Mouse (Mus musculus): ENCODE measurements at regions not wholly inside any gene's neighbourhood (a gene's known extent, or its start where the extent isn't known, plus 50 kb on each side); places are given as distances from the start of the nearest gene placed in this dataset.

DNA sequence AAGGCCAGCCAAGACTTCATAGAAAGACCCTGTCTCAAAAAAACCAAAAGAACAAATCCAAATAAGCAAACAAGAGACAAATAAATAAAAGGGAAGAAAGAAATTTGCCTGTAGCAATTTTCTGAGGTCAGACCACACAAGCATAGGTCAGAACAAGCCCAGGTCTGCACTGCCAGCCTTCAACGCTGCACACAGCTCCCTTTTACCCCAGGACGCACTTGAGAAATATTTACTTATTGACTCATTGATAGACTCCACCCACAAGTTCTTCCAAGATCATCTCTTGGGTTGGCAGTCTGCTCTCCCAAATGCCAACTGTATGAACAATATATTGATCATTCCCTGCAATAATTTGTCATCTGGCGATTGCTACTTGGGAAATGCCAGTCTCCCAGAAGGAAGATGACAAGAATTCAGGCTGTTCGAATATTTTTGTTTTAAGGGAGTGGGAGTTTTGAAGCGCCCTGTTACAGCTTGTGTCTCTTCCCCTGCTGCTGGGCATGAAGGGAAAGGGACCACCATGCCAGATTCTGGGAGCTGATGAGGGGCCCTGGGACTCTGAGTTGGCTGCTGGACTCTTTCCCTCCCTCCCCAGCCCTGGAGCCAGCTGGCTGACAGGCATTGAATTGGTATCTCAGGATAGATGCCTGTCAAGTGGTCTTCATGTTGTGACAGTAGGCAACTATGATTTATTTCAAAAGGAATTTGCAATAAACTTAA is 102.9 kb upstream of the Tle3 start:
- no peaks in the 10 kb centered on the region for H3K4me1 ChIP-seq (ENCODE audit: control insufficient read depth, insufficient read depth, low read length)
- H3K27ac ChIP-seq (ENCODE audit: low read length), result no peak overlapping the region
- no peak overlapping the region for H3K4me2 ChIP-seq (ENCODE audit: low read depth, low read length)
- 0 out of 2 replicates have a peak, but pooled peaks cover 3% of the 10 kb centered on the region for H3K27me3 ChIP-seq (ENCODE audit: control insufficient read depth, insufficient read depth, low read length)
- no peak overlapping the region for H3K4me3 ChIP-seq (replicated peaks; ENCODE audit: low read length)
- H3K9me3 ChIP-seq (replicated peaks; ENCODE audit: control insufficient read depth, low read length), result peaks cover 8% of the 10 kb centered on the region; the same call in 1 of the 2 replicates
- WGBS, result 67% methylated on average over 5 of the region's 5 CpGs
- H3K9ac ChIP-seq (ENCODE audit: low read length), result no peak overlapping the region
- H3K36me3 ChIP-seq (ENCODE audit: control insufficient read depth, insufficient read depth, low read length), result no peaks in the 10 kb centered on the region
- no peak for ATAC-seq (ENCODE audit: insufficient read depth, low FRiP score)

DNA sequence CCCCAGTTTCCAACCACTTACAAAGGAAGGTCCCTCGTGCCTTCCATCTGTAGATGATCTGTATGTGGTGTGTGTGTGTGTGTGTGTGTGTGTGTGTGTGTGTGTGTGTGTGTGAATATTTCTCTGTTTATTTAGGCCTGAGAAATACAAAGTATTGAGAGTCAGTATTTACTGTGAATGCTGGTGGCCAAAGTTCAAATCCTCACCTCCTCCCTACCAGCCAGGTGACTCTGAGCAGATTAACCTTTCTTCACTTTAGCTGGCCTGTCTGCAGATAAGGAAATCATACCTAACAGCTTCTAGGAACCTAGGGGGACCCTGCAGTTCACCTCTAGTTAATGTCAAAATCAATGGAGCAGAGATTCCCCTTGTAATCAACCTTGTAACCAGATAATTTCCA is 100.9 kb upstream of the Tle3 start:
- H3K27ac ChIP-seq (ENCODE audit: low read length), result no peak overlapping the region
- H3K9ac ChIP-seq (ENCODE audit: low read length), result no peak overlapping the region
- H3K4me3 ChIP-seq (replicated peaks; ENCODE audit: low read length), result no peak overlapping the region
- H3K36me3 ChIP-seq (ENCODE audit: control insufficient read depth, insufficient read depth, low read length), result no peaks in the 10 kb centered on the region
- WGBS, result 77% methylated on average over 1 of the region's 1 CpGs
- H3K4me1 ChIP-seq (ENCODE audit: control insufficient read depth, insufficient read depth, low read length), result no peaks in the 10 kb centered on the region
- no peak for ATAC-seq (ENCODE audit: insufficient read depth, low FRiP score)
- no peak overlapping the region for H3K4me2 ChIP-seq (ENCODE audit: low read depth, low read length)
- no peaks in the 10 kb centered on the region for H3K9me3 ChIP-seq (replicated peaks; ENCODE audit: control insufficient read depth, low read length)
- 0 out of 2 replicates have a peak, but pooled peaks cover 3% of the 10 kb centered on the region for H3K27me3 ChIP-seq (ENCODE audit: control insufficient read depth, insufficient read depth, low read length)

DNA sequence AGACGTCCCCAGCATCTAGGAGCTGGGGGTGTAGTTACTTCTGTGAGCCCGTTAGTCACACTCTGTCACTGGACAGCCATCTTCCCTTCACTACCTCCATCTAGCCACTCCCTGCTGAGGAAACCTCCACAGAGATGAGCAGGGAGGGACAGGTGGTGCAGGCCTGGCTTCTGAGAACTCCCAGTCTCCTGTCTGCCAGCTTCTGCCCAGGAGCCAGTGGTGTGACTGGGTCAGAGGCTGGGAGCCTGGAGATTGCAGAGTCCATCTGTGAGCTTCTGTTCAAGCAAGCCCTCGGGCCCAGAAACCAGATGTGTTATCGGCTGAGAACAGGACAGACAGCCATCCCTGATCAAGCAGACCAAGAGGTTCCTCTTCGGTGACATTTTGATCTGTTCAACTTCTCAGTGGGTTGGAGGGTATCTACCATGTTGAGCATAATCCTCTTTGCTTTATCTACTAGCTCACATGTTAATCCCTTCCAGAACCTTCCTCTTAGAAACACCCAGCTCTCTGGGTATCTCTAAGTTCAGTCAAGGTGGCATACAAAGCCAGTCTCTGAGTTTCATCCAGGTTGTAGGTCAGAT is 100.3 kb upstream of the Tle3 start:
- Histone ChIP-seq H3K36me3 (ENCODE audit: control insufficient read depth, insufficient read depth, low read length) (no peaks in the 10 kb centered on the region), H3K27ac (ENCODE audit: low read length) (no peak overlapping the region), H3K4me3 (replicated peaks; ENCODE audit: low read length) (no peak overlapping the region), H3K4me1 (ENCODE audit: control insufficient read depth, insufficient read depth, low read length) (no peaks in the 10 kb centered on the region), H3K9ac (ENCODE audit: low read length) (no peak overlapping the region), H3K27me3 (ENCODE audit: control insufficient read depth, insufficient read depth, low read length) (0 out of 2 replicates have a peak, but pooled peaks cover 3% of the 10 kb centered on the region), H3K9me3 (replicated peaks; ENCODE audit: control insufficient read depth, low read length) (no peaks in the 10 kb centered on the region), H3K4me2 (ENCODE audit: low read depth, low read length) (no peak overlapping the region)
- WGBS, result 79% methylated on average over 5 of the region's 5 CpGs
- no peak for ATAC-seq (ENCODE audit: insufficient read depth, low FRiP score)

- H3K27me3 ChIP-seq (ENCODE audit: control insufficient read depth, insufficient read depth, low read length), result 0 out of 2 replicates have a peak, but pooled peaks cover 3% of the 10 kb centered on the region
- no peak overlapping the region for H3K4me2 ChIP-seq (ENCODE audit: low read depth, low read length)
- H3K9me3 ChIP-seq (replicated peaks; ENCODE audit: control insufficient read depth, low read length), result no peaks in the 10 kb centered on the region
- no peak overlapping the region for H3K9ac ChIP-seq (ENCODE audit: low read length)
- H3K4me3 ChIP-seq (replicated peaks; ENCODE audit: low read length), result no peak overlapping the region
- ATAC-seq (ENCODE audit: insufficient read depth, low FRiP score), result no peak
- peaks cover 13% of the 10 kb centered on the region for H3K4me1 ChIP-seq (ENCODE audit: control insufficient read depth, insufficient read depth, low read length)
- H3K36me3 ChIP-seq (ENCODE audit: control insufficient read depth, insufficient read depth, low read length), result no peaks in the 10 kb centered on the region
- 79% methylated on average over 9 of the region's 9 CpGs for WGBS
- H3K27ac ChIP-seq (ENCODE audit: low read length), result no peak overlapping the region
Measured at GRCm38 (mm10) chr9:61274020-61274419, 98.1 kb upstream of the Tle3 start.

GRCm38 (mm10) chr9:61277369-61278215 is 94.6 kb upstream of the Tle3 start:
- Histone ChIP-seq H3K27me3 (ENCODE audit: control insufficient read depth, insufficient read depth, low read length) (no peaks in the 10 kb centered on the region), H3K4me3 (replicated peaks; ENCODE audit: low read length) (peak overlapping the region; percentile 2; the same call in 1 of the 2 replicates), H3K36me3 (ENCODE audit: control insufficient read depth, insufficient read depth, low read length) (no peaks in the 10 kb centered on the region), H3K27ac (ENCODE audit: low read length) (no peak overlapping the region), H3K9me3 (replicated peaks; ENCODE audit: control insufficient read depth, low read length) (no peaks in the 10 kb centered on the region), H3K4me1 (ENCODE audit: control insufficient read depth, insufficient read depth, low read length) (peaks cover 13% of the 10 kb centered on the region), H3K9ac (ENCODE audit: low read length) (no peak overlapping the region), H3K4me2 (ENCODE audit: low read depth, low read length) (peak overlapping the region; percentile 33)
- WGBS, result 15% methylated on average over 21 of the region's 21 CpGs
- ATAC-seq (ENCODE audit: insufficient read depth, low FRiP score), result peak; percentile 42; the same call in 1 of the 2 replicates

- no peaks in the 10 kb centered on the region for H3K36me3 ChIP-seq (ENCODE audit: control insufficient read depth, insufficient read depth, low read length)
- peak overlapping the region; percentile 33 for H3K4me2 ChIP-seq (ENCODE audit: low read depth, low read length)
- peaks cover 13% of the 10 kb centered on the region for H3K4me1 ChIP-seq (ENCODE audit: control insufficient read depth, insufficient read depth, low read length)
- H3K27ac ChIP-seq (ENCODE audit: low read length), result no peak overlapping the region
- H3K9ac ChIP-seq (ENCODE audit: low read length), result no peak overlapping the region; the same call in 1 of the 2 replicates
- H3K4me3 ChIP-seq (replicated peaks; ENCODE audit: low read length), result no peak overlapping the region; the same call in 1 of the 2 replicates
- H3K27me3 ChIP-seq (ENCODE audit: control insufficient read depth, insufficient read depth, low read length), result no peaks in the 10 kb centered on the region
- no peaks in the 10 kb centered on the region for H3K9me3 ChIP-seq (replicated peaks; ENCODE audit: control insufficient read depth, low read length)
- WGBS, result 19% methylated on average over 12 of the region's 12 CpGs
- ATAC-seq (ENCODE audit: insufficient read depth, low FRiP score), result no peak
Measured at GRCm38 (mm10) chr9:61278216-61278758, 93.9 kb upstream of the Tle3 start.

- no peak for ATAC-seq (ENCODE audit: insufficient read depth, low FRiP score)
- Histone ChIP-seq H3K9me3 (replicated peaks; ENCODE audit: control insufficient read depth, low read length) (no peaks in the 10 kb centered on the region), H3K9ac (ENCODE audit: low read length) (no peak overlapping the region), H3K4me3 (replicated peaks; ENCODE audit: low read length) (no peak overlapping the region), H3K4me1 (ENCODE audit: control insufficient read depth, insufficient read depth, low read length) (peaks cover 13% of the 10 kb centered on the region), H3K27ac (ENCODE audit: low read length) (no peak overlapping the region), H3K36me3 (ENCODE audit: control insufficient read depth, insufficient read depth, low read length) (no peaks in the 10 kb centered on the region), H3K27me3 (ENCODE audit: control insufficient read depth, insufficient read depth, low read length) (no peaks in the 10 kb centered on the region), H3K4me2 (ENCODE audit: low read depth, low read length) (no peak overlapping the region)
- WGBS, result 62% methylated on average over 9 of the region's 9 CpGs
Measured at GRCm38 (mm10) chr9:61279044-61279543, 93.1 kb upstream of the Tle3 start.

DNA sequence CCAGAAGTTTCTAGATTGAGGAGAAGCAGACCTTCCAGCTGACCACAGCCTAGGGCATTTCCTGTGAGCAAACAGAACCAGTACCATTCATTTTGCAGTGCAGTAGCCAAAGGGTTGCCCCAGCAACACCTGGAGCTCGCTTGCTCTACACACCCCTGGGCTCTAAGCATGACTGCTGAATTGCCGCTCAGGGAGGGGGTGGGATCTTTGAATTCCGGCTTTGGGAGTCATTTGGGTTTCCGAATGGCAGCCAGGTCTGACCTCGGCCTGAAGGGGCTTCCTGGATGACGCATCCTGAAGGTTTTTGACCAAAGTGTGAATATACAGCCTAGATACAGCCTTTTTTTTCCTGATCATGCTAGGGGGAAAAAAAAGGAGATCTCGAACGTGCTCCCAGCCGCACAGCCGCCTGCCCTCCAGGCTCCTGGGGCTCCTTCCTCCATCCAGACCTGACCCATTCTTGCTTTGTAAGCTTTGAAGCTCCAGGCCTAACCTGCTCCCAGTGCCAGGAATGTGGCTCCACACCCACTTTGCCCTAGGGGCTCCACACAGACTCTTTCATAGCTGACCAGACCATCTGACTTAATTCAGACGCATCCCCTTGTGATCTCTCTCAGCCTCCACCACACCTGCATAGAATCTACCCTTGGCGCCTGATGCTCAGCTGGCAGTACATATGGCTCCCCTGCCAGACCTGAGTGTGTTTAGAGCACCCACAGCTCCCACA is 91.1 kb upstream of the Tle3 start:
- no peak overlapping the region for H3K4me2 ChIP-seq (ENCODE audit: low read depth, low read length)
- H3K27ac ChIP-seq (ENCODE audit: low read length), result no peak overlapping the region
- H3K4me3 ChIP-seq (replicated peaks; ENCODE audit: low read length), result no peak overlapping the region
- no peak for ATAC-seq (ENCODE audit: insufficient read depth, low FRiP score)
- no peaks in the 10 kb centered on the region for H3K27me3 ChIP-seq (ENCODE audit: control insufficient read depth, insufficient read depth, low read length)
- peaks cover 13% of the 10 kb centered on the region for H3K4me1 ChIP-seq (ENCODE audit: control insufficient read depth, insufficient read depth, low read length)
- no peaks in the 10 kb centered on the region for H3K36me3 ChIP-seq (ENCODE audit: control insufficient read depth, insufficient read depth, low read length)
- 81% methylated on average over 12 of the region's 12 CpGs for WGBS
- H3K9me3 ChIP-seq (replicated peaks; ENCODE audit: control insufficient read depth, low read length), result no peaks in the 10 kb centered on the region
- no peak overlapping the region for H3K9ac ChIP-seq (ENCODE audit: low read length)

All from stomach, embryonic 16.5 days (tissue).